Comparison of ENCODE assay signal across 14 mouse cellular contexts in genomic region chr1:155704182-155704581, GRCm38 (mm10). TPM values are rescaled to one million over a fixed set of nuclear protein-coding genes. Genes with fewer than 3 reads are reported as not detected.
A peak's percentile ranks its signal among the peaks of the same experiment; 100 is the strongest.
DNase-seq lines count a peak whose midpoint lies in the region; ATAC-seq lines count a peak whose summit lies in the region.
"Had no signal": no experiment of that assay in that cellular context is flagged by ENCODE, and none has a peak within 500 bp of the region (broad histone marks: within the 10 kb centered on the region; RNA-seq: fewer than 3 reads in every experiment).

No protein-coding gene starts in this region.

- peak; percentile 34 for DNase-seq in hindbrain, embryonic 10.5 days (ENCODE audit: low spot score)
- DNase-seq in hindbrain, embryonic 14.5 days (ENCODE audit: low spot score), result no peak
- DNase-seq in embryonic facial prominence, embryonic 14.5 days (ENCODE audit: low spot score), result no peak
- no peak for DNase-seq in ovary, postnatal 10 days (ENCODE audit: low spot score)
- no peak for DNase-seq in cerebellum, adult 9-11 months
- DNase-seq in thymus, postnatal 4 days, result no peak
- DNase-seq: adrenal gland, postnatal 36 days; cerebellum, adult 18-20 months; liver had no signal

- H3K27me3 ChIP-seq in hindbrain, embryonic 10.5 days (ENCODE audit: insufficient read depth, poor library complexity, severe bottlenecking), result 0 out of 2 replicates have a peak, but pooled peaks cover 4% of the 10 kb centered on the region
- H3K27me3 ChIP-seq in hindbrain, embryonic 14.5 days (ENCODE audit: control insufficient read depth, insufficient read depth, low read length), result no peaks in the 10 kb centered on the region
- H3K27me3 ChIP-seq in embryonic facial prominence, embryonic 14.5 days (replicated peaks; ENCODE audit: control insufficient read depth, insufficient read depth, low read length), result no peaks in the 10 kb centered on the region
- H3K27me3 ChIP-seq in hindbrain, embryonic 12.5 days, result 0 out of 2 replicates have a peak, but pooled peaks cover 3% of the 10 kb centered on the region
- peaks cover 8% of the 10 kb centered on the region for H3K27me3 ChIP-seq in neural tube, embryonic 13.5 days
- H3K27me3 ChIP-seq: Patski had no signal

- no peaks in the 10 kb centered on the region for H3K36me3 ChIP-seq in hindbrain, embryonic 10.5 days
- no peaks in the 10 kb centered on the region for H3K36me3 ChIP-seq in hindbrain, embryonic 14.5 days (replicated peaks; ENCODE audit: control insufficient read depth, insufficient read depth)
- no peaks in the 10 kb centered on the region for H3K36me3 ChIP-seq in embryonic facial prominence, embryonic 14.5 days (ENCODE audit: control insufficient read depth, insufficient read depth, low read length)
- no peaks in the 10 kb centered on the region for H3K36me3 ChIP-seq in hindbrain, embryonic 12.5 days
- H3K36me3 ChIP-seq in neural tube, embryonic 13.5 days, result no peaks in the 10 kb centered on the region

- no peak overlapping the region for H3K9ac ChIP-seq in hindbrain, embryonic 14.5 days
- H3K9ac ChIP-seq in embryonic facial prominence, embryonic 14.5 days (ENCODE audit: low read depth, low read length), result no peak overlapping the region
- no peak overlapping the region for H3K9ac ChIP-seq in hindbrain, embryonic 12.5 days
- no peak overlapping the region for H3K9ac ChIP-seq in neural tube, embryonic 13.5 days

- peak overlapping the region; percentile 30; the same call in 1 of the 2 replicates for H3K27ac ChIP-seq in hindbrain, embryonic 10.5 days
- H3K27ac ChIP-seq in hindbrain, embryonic 14.5 days, result no peak overlapping the region
- no peak overlapping the region for H3K27ac ChIP-seq in embryonic facial prominence, embryonic 14.5 days (replicated peaks; ENCODE audit: low read depth, low read length)
- no peak overlapping the region for H3K27ac ChIP-seq in hindbrain, embryonic 12.5 days
- no peak overlapping the region for H3K27ac ChIP-seq in neural tube, embryonic 13.5 days (replicated peaks)

- WGBS in hindbrain, embryonic 10.5 days, result 57% methylated on average over 5 of the region's 5 CpGs
- 49% methylated on average over 5 of the region's 5 CpGs for whole genome bisulfite sequencing in hindbrain, embryonic 14.5 days
- 61% methylated on average over 3 of the region's 5 CpGs for WGBS in embryonic facial prominence, embryonic 14.5 days
- WGBS in hindbrain, embryonic 12.5 days, result 44% methylated on average over 5 of the region's 5 CpGs
- 49% methylated on average over 5 of the region's 5 CpGs for WGBS in neural tube, embryonic 13.5 days

- H3K4me3 ChIP-seq in hindbrain, embryonic 10.5 days, result no peak overlapping the region
- H3K4me3 ChIP-seq in hindbrain, embryonic 14.5 days (replicated peaks; ENCODE audit: low read length), result no peak overlapping the region
- H3K4me3 ChIP-seq in embryonic facial prominence, embryonic 14.5 days (ENCODE audit: low read depth, low read length), result no peak overlapping the region
- no peak overlapping the region for H3K4me3 ChIP-seq in hindbrain, embryonic 12.5 days
- no peak overlapping the region for H3K4me3 ChIP-seq in neural tube, embryonic 13.5 days

- no peak overlapping the region for H3K4me2 ChIP-seq in hindbrain, embryonic 14.5 days (replicated peaks)
- H3K4me2 ChIP-seq in embryonic facial prominence, embryonic 14.5 days (ENCODE audit: low read depth, low read length), result no peak overlapping the region
- H3K4me2 ChIP-seq in hindbrain, embryonic 12.5 days (replicated peaks), result no peak overlapping the region
- no peak overlapping the region for H3K4me2 ChIP-seq in neural tube, embryonic 13.5 days

- no peaks in the 10 kb centered on the region for H3K9me3 ChIP-seq in hindbrain, embryonic 10.5 days
- H3K9me3 ChIP-seq in hindbrain, embryonic 14.5 days (ENCODE audit: control insufficient read depth, low read length), result no peaks in the 10 kb centered on the region
- no peaks in the 10 kb centered on the region for H3K9me3 ChIP-seq in embryonic facial prominence, embryonic 14.5 days (ENCODE audit: control insufficient read depth, low read length)
- no peaks in the 10 kb centered on the region for H3K9me3 ChIP-seq in hindbrain, embryonic 12.5 days (replicated peaks)
- no peaks in the 10 kb centered on the region for H3K9me3 ChIP-seq in neural tube, embryonic 13.5 days

- H3K4me1 ChIP-seq in hindbrain, embryonic 10.5 days (replicated peaks), result peaks cover 19% of the 10 kb centered on the region; the same call in 1 of the 2 replicates
- H3K4me1 ChIP-seq in hindbrain, embryonic 14.5 days (replicated peaks; ENCODE audit: control insufficient read depth, insufficient read depth, low read length), result 0 out of 2 replicates have a peak, but pooled peaks cover under 1% of the 10 kb centered on the region
- H3K4me1 ChIP-seq in embryonic facial prominence, embryonic 14.5 days (ENCODE audit: control insufficient read depth, insufficient read depth, low read length), result no peaks in the 10 kb centered on the region
- H3K4me1 ChIP-seq in hindbrain, embryonic 12.5 days, result 0 out of 2 replicates have a peak, but pooled peaks cover 5% of the 10 kb centered on the region
- H3K4me1 ChIP-seq in neural tube, embryonic 13.5 days (replicated peaks), result peaks cover 3% of the 10 kb centered on the region

- ATAC-seq in hindbrain, embryonic 14.5 days (ENCODE audit: low FRiP score), result no peak
- peak; percentile 37; the same call in 1 of the 2 replicates for ATAC-seq in embryonic facial prominence, embryonic 14.5 days (ENCODE audit: low read depth)
- peak; percentile 80 for ATAC-seq in hindbrain, embryonic 12.5 days (ENCODE audit: low FRiP score)
- ATAC-seq in neural tube, embryonic 13.5 days (ENCODE audit: low read depth), result 0 out of 2 replicates have a peak, but pooled peaks have one; percentile 21
- ATAC-seq: inflammation-experienced regulatory T-cells, adult 6 months; Patski had no signal

RNA-seq across cellular contexts. Expression of gene Lhx4, which starts 47.3 kb away (rescaled TPM):
- polyA plus RNA-seq in hindbrain, embryonic 10.5 days (2016; fragmentation: Nextera tagmentation; extraction: Ambion mirVana), result 5.7 and 11.6 TPM in 2 replicates
- 3.4 TPM in 2 replicates for polyA plus RNA-seq in hindbrain, embryonic 14.5 days (2014; fragmentation: Nextera tagmentation; extraction: Ambion mirVana)
- 0.07 TPM in 1 of 2 replicates, not detected in the other for polyA plus RNA-seq in embryonic facial prominence, embryonic 14.5 days (2014; fragmentation: Nextera tagmentation; extraction: Ambion mirVana)
- 8.6 and 9.7 TPM in 2 replicates for polyA plus RNA-seq in hindbrain, embryonic 12.5 days (2016; fragmentation: Nextera tagmentation; extraction: Ambion mirVana)
- 5.5 and 7.5 TPM in 2 replicates for polyA plus RNA-seq in neural tube, embryonic 13.5 days (2015; fragmentation: Nextera tagmentation; extraction: Ambion mirVana)
- polyA plus RNA-seq: inflammation-experienced regulatory T-cells, adult 6 months; Patski; spleen, adult 2 months had no signal
